Mouse (Mus musculus) limb, embryonic 11.5 days (tissue): ENCODE results near the gene Ehd4. TPM values are rescaled to one million over a fixed set of nuclear protein-coding genes. Genes with fewer than 3 reads are reported as not detected.

ENCODE experiments used
- ATAC-seq: fragments of 200-750 bp; cut with Nextera tagmentation; 2 replicates; pipeline ENCODE4 v1.8.0; 2017; ENCODE audit warnings: low read depth; ENCODE audit not compliant: insufficient number of reproducible peaks, low FRiP score, low TSS enrichment
- DNase-seq: peaks from one replicate; pipeline ENCODE4 v3.0.0-alpha.2; 2015; ENCODE audit warnings: low spot score
- H3K27ac ChIP-seq: fragments of 300-500 bp; sonication (generic); replicated peaks from 2 replicates; pipeline ENCODE4 v1.5.1; 2014; ENCODE audit warnings: low read depth, mild to moderate bottlenecking, low read length
- H3K27me3 ChIP-seq: fragments of 300-500 bp; sonication (generic); 2 replicates; pipeline ENCODE4 v1.6.1; 2014; ENCODE audit warnings: mild to moderate bottlenecking, low read length, mixed read lengths; ENCODE audit not compliant: control insufficient read depth, insufficient read depth
- H3K36me3 ChIP-seq: fragments of 300-500 bp; sonication (generic); 2 replicates; pipeline ENCODE4 v1.6.1; 2014; ENCODE audit warnings: mild to moderate bottlenecking, low read length, moderate library complexity, mixed read lengths; ENCODE audit not compliant: control insufficient read depth, insufficient read depth
- H3K4me1 ChIP-seq: fragments of 300-500 bp; sonication (generic); 2 replicates; pipeline ENCODE4 v1.6.1; 2014; ENCODE audit warnings: low read length, mixed read lengths; ENCODE audit not compliant: control insufficient read depth, insufficient read depth
- H3K4me2 ChIP-seq: fragments of 300-500 bp; sonication (generic); 2 replicates; pipeline ENCODE4 v1.6.1; 2014; ENCODE audit warnings: low read depth, mild to moderate bottlenecking, moderate library complexity; ENCODE audit not compliant: severe bottlenecking
- H3K4me3 ChIP-seq: fragments of 300-500 bp; sonication (generic); 2 replicates; pipeline ENCODE4 v1.5.1; 2014; ENCODE audit warnings: low read depth, low read length
- H3K9ac ChIP-seq: fragments of 300-500 bp; sonication (generic); 2 replicates; pipeline ENCODE4 v1.6.1; 2014; ENCODE audit warnings: mild to moderate bottlenecking, low read length
- H3K9me3 ChIP-seq: fragments of 300-500 bp; sonication (generic); 2 replicates; pipeline ENCODE4 v1.6.1; 2016; ENCODE audit warnings: low read length; ENCODE audit not compliant: control insufficient read depth
- WGBS: fragments of 180-500 bp; shearing (Covaris S2); extraction: QIAGEN DNeasy Blood & Tissue Kit; methylation state at CpG from one replicate; pipeline ENCODE4 v1.1.7; 2014; 5-methylcytosine and 5-hydroxymethylcytosine counted together
- polyA plus RNA-seq: library from polyadenylated mRNA; unstranded; fragments of >200 nt; fragmentation: Nextera tagmentation; extraction: Ambion mirVana; gene quantifications from 2 replicates; pipeline ENCODE4 v1.2.1, GENCODE M21; 2014

Gene Ehd4
- polyA plus RNA-seq, 1 experiment from 2014 or later, result 13.2 TPM

GRCm38 (mm10) chr2:120093671-120094430 lies 60.6 kb downstream of the Ehd4 start:
- no peak overlapping the region for H3K9ac ChIP-seq
- no peaks in the 10 kb centered on the region for H3K27me3 ChIP-seq
- H3K4me3 ChIP-seq, result no peak overlapping the region
- no peak overlapping the region for H3K27ac ChIP-seq
- DNase-seq, result peak; percentile 69
- H3K4me1 ChIP-seq, result no peaks in the 10 kb centered on the region
- H3K9me3 ChIP-seq, result no peaks in the 10 kb centered on the region
- no peak overlapping the region for H3K4me2 ChIP-seq
- H3K36me3 ChIP-seq, result no peaks in the 10 kb centered on the region
- ATAC-seq, result no peak
- 69% methylated on average over 5 of the region's 5 CpGs for WGBS

GRCm38 (mm10) chr2:120090979-120091378 lies 63.4 kb downstream of the Ehd4 start:
- DNase-seq (no peak), ATAC-seq (no peak)
- Histone ChIP-seq H3K9me3 (no peaks in the 10 kb centered on the region), H3K4me2 (no peak overlapping the region), H3K36me3 (no peaks in the 10 kb centered on the region), H3K4me1 (no peaks in the 10 kb centered on the region), H3K9ac (no peak overlapping the region), H3K27ac (no peak overlapping the region), H3K4me3 (no peak overlapping the region), H3K27me3 (no peaks in the 10 kb centered on the region)
- WGBS, result 86% methylated on average over 17 of the region's 17 CpGs

GRCm38 (mm10) chr2:120087897-120088296 lies 66.5 kb downstream of the Ehd4 start:
- Histone ChIP-seq H3K4me2 (no peak overlapping the region), H3K27ac (no peak overlapping the region), H3K9me3 (no peaks in the 10 kb centered on the region), H3K4me3 (no peak overlapping the region), H3K4me1 (no peaks in the 10 kb centered on the region), H3K9ac (no peak overlapping the region), H3K27me3 (no peaks in the 10 kb centered on the region), H3K36me3 (no peaks in the 10 kb centered on the region)
- no peak for DNase-seq
- ATAC-seq, result no peak
- 88% methylated on average over 2 of the region's 2 CpGs for WGBS

- H3K27me3 ChIP-seq, result no peaks in the 10 kb centered on the region
- ATAC-seq, result no peak
- H3K4me1 ChIP-seq, result no peaks in the 10 kb centered on the region
- H3K4me3 ChIP-seq, result no peak overlapping the region
- no peak for DNase-seq
- H3K27ac ChIP-seq, result no peak overlapping the region
- H3K9ac ChIP-seq, result no peak overlapping the region
- H3K4me2 ChIP-seq, result no peak overlapping the region
- H3K36me3 ChIP-seq, result no peaks in the 10 kb centered on the region
- H3K9me3 ChIP-seq, result no peaks in the 10 kb centered on the region
- WGBS, result 89% methylated on average over 3 of the region's 3 CpGs
Observed at GRCm38 (mm10) chr2:120087391-120087790, 67.0 kb downstream of the Ehd4 start.

GRCm38 (mm10) chr2:120086038-120086437 lies 68.4 kb downstream of the Ehd4 start:
- Histone ChIP-seq H3K4me3 (no peak overlapping the region), H3K36me3 (no peaks in the 10 kb centered on the region), H3K4me1 (no peaks in the 10 kb centered on the region), H3K9me3 (no peaks in the 10 kb centered on the region), H3K9ac (no peak overlapping the region), H3K4me2 (no peak overlapping the region), H3K27me3 (no peaks in the 10 kb centered on the region), H3K27ac (no peak overlapping the region)
- ATAC-seq, result no peak
- 92% methylated on average over 3 of the region's 3 CpGs for WGBS
- DNase-seq, result no peak

GRCm38 (mm10) chr2:120084593-120085361 lies 69.6 kb downstream of the Ehd4 start:
- Histone ChIP-seq H3K4me1 (no peaks in the 10 kb centered on the region), H3K4me3 (no peak overlapping the region), H3K36me3 (no peaks in the 10 kb centered on the region), H3K27me3 (no peaks in the 10 kb centered on the region), H3K9ac (no peak overlapping the region), H3K27ac (no peak overlapping the region), H3K9me3 (no peaks in the 10 kb centered on the region), H3K4me2 (no peak overlapping the region)
- 77% methylated on average over 14 of the region's 14 CpGs for WGBS
- ATAC-seq (no peak), DNase-seq (no peak)

GRCm38 (mm10) chr2:120082416-120082815 lies 72.0 kb downstream of the Ehd4 start:
- no peaks in the 10 kb centered on the region for H3K36me3 ChIP-seq
- WGBS, result 64% methylated on average over 2 of the region's 2 CpGs
- no peak overlapping the region for H3K4me3 ChIP-seq
- H3K4me1 ChIP-seq, result no peaks in the 10 kb centered on the region
- no peak for ATAC-seq
- H3K27ac ChIP-seq, result no peak overlapping the region
- no peaks in the 10 kb centered on the region for H3K9me3 ChIP-seq
- H3K9ac ChIP-seq, result no peak overlapping the region
- H3K4me2 ChIP-seq, result no peak overlapping the region
- DNase-seq, result no peak
- no peaks in the 10 kb centered on the region for H3K27me3 ChIP-seq

GRCm38 (mm10) chr2:120076076-120076705 lies 78.2 kb downstream of the Ehd4 start:
- DNase-seq (peak; percentile 75), ATAC-seq (peak; percentile 31)
- Histone ChIP-seq H3K4me1 (peaks cover 5% of the 10 kb centered on the region; the same call in 1 of the 2 replicates), H3K27me3 (peaks cover 15% of the 10 kb centered on the region), H3K4me3 (peak overlapping the region; percentile 26), H3K9ac (no peak overlapping the region), H3K27ac (no peak overlapping the region), H3K9me3 (no peaks in the 10 kb centered on the region), H3K4me2 (peak overlapping the region; percentile 45), H3K36me3 (no peaks in the 10 kb centered on the region)
- 2% methylated on average over 36 of the region's 36 CpGs for WGBS
